8 mouse cellular contexts compared by ENCODE assay signal in the genomic region with DNA sequence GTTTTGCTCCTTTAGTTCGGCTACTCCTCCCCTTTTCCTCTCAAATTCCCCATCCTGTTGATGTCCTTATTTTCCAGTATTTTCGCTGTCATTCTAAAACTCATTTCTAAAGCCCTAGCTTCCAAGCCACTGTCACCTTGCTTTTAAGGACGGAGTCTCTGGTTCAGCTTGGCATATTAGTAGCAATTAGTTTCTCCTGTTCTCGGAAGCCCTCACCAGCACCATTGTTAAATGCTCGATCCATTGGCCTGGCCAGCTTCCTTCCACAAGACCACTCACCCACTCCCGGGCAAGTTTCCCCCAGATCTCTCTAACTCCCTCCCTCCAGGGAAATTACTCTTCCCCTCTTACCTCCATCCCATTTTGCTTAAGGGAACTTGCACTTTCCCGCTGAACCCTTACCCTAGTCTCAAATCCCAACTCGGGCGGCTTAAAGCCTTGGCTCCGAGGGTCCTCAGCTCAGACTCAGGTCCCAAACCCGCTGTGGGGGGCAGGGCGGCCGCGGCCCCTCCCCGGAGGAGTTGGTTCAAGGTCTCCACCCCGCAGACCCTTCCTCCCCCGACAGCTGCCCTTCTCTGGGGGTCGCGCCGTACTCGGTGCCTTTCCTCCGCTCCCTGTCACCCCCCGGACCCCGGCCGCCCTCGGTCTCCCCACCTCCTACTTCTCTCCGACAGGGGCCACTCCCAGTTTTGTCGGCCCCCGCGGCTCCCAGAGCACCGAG. TPM values are rescaled to one million over a fixed set of nuclear protein-coding genes. Genes with fewer than 3 reads are reported as not detected.
DNase-seq lines count a peak whose midpoint lies in the region; ATAC-seq and TF ChIP-seq lines count a peak whose summit lies in the region.

No protein-coding gene starts in this region.

- peak overlapping the region; percentile 80 for H3K9ac ChIP-seq in CH12.LX (ENCODE audit: insufficient read depth, low read depth)
- H3K9ac ChIP-seq in midbrain, embryonic 16.5 days (ENCODE audit: low read depth, low read length) = peak overlapping the region; percentile 84

- no peaks in the 10 kb centered on the region for H3K27me3 ChIP-seq in CH12.LX (replicated peaks)
- no peaks in the 10 kb centered on the region for H3K27me3 ChIP-seq in heart, embryonic 10.5 days (ENCODE audit: insufficient read depth, poor library complexity, severe bottlenecking)
- no peaks in the 10 kb centered on the region for H3K27me3 ChIP-seq in midbrain, embryonic 16.5 days (ENCODE audit: control insufficient read depth, insufficient read depth, low read depth, low read length)

- peaks cover 5% of the 10 kb centered on the region; the same call in 1 of the 2 replicates for H3K79me2 ChIP-seq in CH12.LX (replicated peaks; ENCODE audit: control insufficient read depth, extremely low read depth, insufficient read depth, poor library complexity, severe bottlenecking)

- no peak for TF ChIP-seq CTCF in CH12.LX (conservative IDR thresholded peaks at IDR 0.05 in 1 of 2, IDR thresholded peaks at IDR 0.05 in 1 of 2; ENCODE audit: low read depth in 2 of 2, low read length in 2 of 2)

- no peaks in the 10 kb centered on the region for H3K9me3 ChIP-seq in CH12.LX (replicated peaks; ENCODE audit: low read length)
- H3K9me3 ChIP-seq in heart, embryonic 10.5 days = no peaks in the 10 kb centered on the region
- H3K9me3 ChIP-seq in midbrain, embryonic 16.5 days (replicated peaks; ENCODE audit: control insufficient read depth, low read length, poor library complexity, severe bottlenecking) = no peaks in the 10 kb centered on the region

- no peak for TF ChIP-seq RAD21 in CH12.LX (IDR thresholded peaks at IDR 0.05; ENCODE audit: low read depth, low read length)

- TF ChIP-seq EP300 in CH12.LX (IDR thresholded peaks at IDR 0.05; ENCODE audit: low read length) = no peak

- dilution Hi-C loops in CH12.LX (cut with MboI; ENCODE audit: extremely low pct_ligation_motif_present, extremely low pct_unique_long_range_greater_than_20kb, low sequenced_read_pairs) = no loop called here

- H3K4me1 ChIP-seq in CH12.LX (ENCODE audit: control insufficient read depth in 1 of 2, insufficient read depth in 2 of 2) = peaks cover 4 to 19% of the 10 kb centered on the region in 2 experiments; a peak in 3 of 4 replicates
- H3K4me1 ChIP-seq in heart, embryonic 10.5 days = peaks cover 33% of the 10 kb centered on the region
- H3K4me1 ChIP-seq in midbrain, embryonic 16.5 days (ENCODE audit: control insufficient read depth, insufficient read depth, low read length) = peaks cover 12% of the 10 kb centered on the region

- 1% methylated on average over 31 of the region's 31 CpGs for WGBS in heart, embryonic 10.5 days
- under 1% methylated on average over 31 of the region's 31 CpGs for WGBS in midbrain, embryonic 16.5 days

- TF ChIP-seq POLR2A in CH12.LX (IDR thresholded peaks at IDR 0.05; ENCODE audit: low read depth, low read length) = no peak

- peaks cover 4 to 8% of the 10 kb centered on the region in 2 experiments for H3K36me3 ChIP-seq in CH12.LX (replicated peaks in 1 of 2; ENCODE audit: control insufficient read depth in 1 of 2, insufficient read depth in 1 of 2, low read length in 1 of 2)
- H3K36me3 ChIP-seq in heart, embryonic 10.5 days = peaks cover 4% of the 10 kb centered on the region; the same call in 1 of the 2 replicates
- no peaks in the 10 kb centered on the region for H3K36me3 ChIP-seq in midbrain, embryonic 16.5 days (ENCODE audit: control insufficient read depth, insufficient read depth, low read length)

- peak; percentile 48 for DNase-seq in cerebellum, adult 11 months
- no peak for DNase-seq in CH12.LX (ENCODE audit: extremely low read depth)
- DNase-seq in cerebellum, postnatal 36 days = peak; percentile 27 to 40
- DNase-seq in heart, embryonic 10.5 days (ENCODE audit: low spot score) = no peak
- DNase-seq in layer of hippocampus, postnatal 36 days = peak; percentile 12 to 13
- DNase-seq in T-cell, adult 2 months (ENCODE audit: low spot score) = no peak

- peak overlapping the region; percentile 80 for H3K4me2 ChIP-seq in CH12.LX (ENCODE audit: insufficient read depth, low read depth, poor library complexity, severe bottlenecking)
- peak overlapping the region; percentile 96 for H3K4me2 ChIP-seq in midbrain, embryonic 16.5 days (ENCODE audit: low read length)

- H3K4me3 ChIP-seq in CH12.LX (replicated peaks in 1 of 3; ENCODE audit: low read depth in 2 of 3, low read length in 2 of 3, poor library complexity in 1 of 3) = peak overlapping the region; percentile 62 to 94 (median 91)
- peak overlapping the region; percentile 99 for H3K4me3 ChIP-seq in heart, embryonic 10.5 days
- peak overlapping the region; percentile 97 for H3K4me3 ChIP-seq in midbrain, embryonic 16.5 days (ENCODE audit: low read depth, low read length)

- ATAC-seq in cerebellum, adult (ENCODE audit: insufficient number of reproducible peaks, low FRiP score, low TSS enrichment) = no peak
- no peak; the same call in 1 of the 2 replicates for ATAC-seq in midbrain, embryonic 16.5 days

- no peak overlapping the region for H3K27ac ChIP-seq in CH12.LX (ENCODE audit: insufficient read depth, low read depth)
- H3K27ac ChIP-seq in heart, embryonic 10.5 days = peak overlapping the region; percentile 97
- H3K27ac ChIP-seq in midbrain, embryonic 16.5 days (ENCODE audit: low read length) = peak overlapping the region; percentile 84

- in situ Hi-C loops in CH12.LX (cut with MboI; ENCODE audit: low pct_ligation_motif_present, low pct_unique_long_range_greater_than_20kb, low sequenced_read_pairs) = no loop called here

TF ChIP-seq in CH12.LX, 34 proteins besides CTCF, POLR2A, EP300 and RAD21:
- TF ChIP-seq ZC3H11A (IDR thresholded peaks at IDR 0.05; ENCODE audit: low read depth, low read length) = no peak
- no peak for TF ChIP-seq POLR2AphosphoS2 (IDR thresholded peaks at IDR 0.05; ENCODE audit: low read depth, low read length)
- TF ChIP-seq ZKSCAN1 (IDR thresholded peaks at IDR 0.05; ENCODE audit: borderline replicate concordance, low read depth, low read length) = no peak
- no peak for TF ChIP-seq PAX5 (IDR thresholded peaks at IDR 0.05; ENCODE audit: low read length)
- TF ChIP-seq BHLHE40 (IDR thresholded peaks at IDR 0.05; ENCODE audit: low read depth, low read length) = no peak
- no peak for TF ChIP-seq GABPA (IDR thresholded peaks at IDR 0.05; ENCODE audit: insufficient replicate concordance, low read depth, low read length)
- TF ChIP-seq MAX (IDR thresholded peaks at IDR 0.05; ENCODE audit: low read length) = no peak
- TF ChIP-seq IRF4 (IDR thresholded peaks at IDR 0.05; ENCODE audit: low read depth, low read length) = no peak
- TF ChIP-seq RCOR1 (conservative IDR thresholded peaks at IDR 0.05; ENCODE audit: low read depth, low read length) = no peak
- TF ChIP-seq SIN3A (IDR thresholded peaks at IDR 0.05; ENCODE audit: low read length) = no peak
- no peak for TF ChIP-seq MEF2A (IDR thresholded peaks at IDR 0.05; ENCODE audit: borderline replicate concordance, low read depth, low read length)
- no peak for TF ChIP-seq USF2 (conservative IDR thresholded peaks at IDR 0.05; ENCODE audit: low read depth, low read length)

RNA-seq across cellular contexts. Expression of gene Numb, which starts 0.9 kb away (rescaled TPM):
- total RNA-seq in CH12.LX (2012; rRNA removed) (5.7 and 6.2 TPM in 2 replicates), CH12.LX (2014; rRNA removed) (5.0 and 5.3 TPM in 2 replicates)
- 5.7 and 6.9 TPM in 2 replicates for polyA plus RNA-seq in CH12.LX (2012; ENCODE audit: insufficient read length, low read depth)
- 38.8 and 39.1 TPM in 2 replicates for polyA plus RNA-seq in heart, embryonic 10.5 days (2016; fragmentation: Nextera tagmentation; extraction: Ambion mirVana)
- 10 to 100 TPM; 34.5 to 42.3 TPM for total RNA-seq in layer of hippocampus, postnatal 36 days (2021)
- polyA plus RNA-seq in midbrain, embryonic 16.5 days (2015; fragmentation: Nextera tagmentation; extraction: Ambion mirVana) = 14.2 and 16.7 TPM in 2 replicates

RNA-seq across cellular contexts. Expression of gene Riox1, which starts 29.5 kb away (rescaled TPM):
- total RNA-seq in CH12.LX (2012; rRNA removed) = 31.9 and 41.5 TPM in 2 replicates
- 27.4 and 29.5 TPM in 2 replicates for total RNA-seq in CH12.LX (2014; rRNA removed)
- 33.5 and 34.3 TPM in 2 replicates for polyA plus RNA-seq in CH12.LX (2012; ENCODE audit: insufficient read length, low read depth)
- 12.3 and 19.4 TPM in 2 replicates for polyA plus RNA-seq in heart, embryonic 10.5 days (2016; fragmentation: Nextera tagmentation; extraction: Ambion mirVana)
- 10 to 100 TPM; 14.4 to 15.3 TPM for total RNA-seq in layer of hippocampus, postnatal 36 days (2021)
- polyA plus RNA-seq in midbrain, embryonic 16.5 days (2015; fragmentation: Nextera tagmentation; extraction: Ambion mirVana) = 8.7 and 9.2 TPM in 2 replicates

Comparison
In these comparisons a context has a peak if more than half of its experiments do, and no peak if none do; other contexts are left out.
1. DNase-seq: peak in cerebellum, adult 11 months (single experiment), cerebellum, postnatal 36 days (2 of 2) and layer of hippocampus, postnatal 36 days (2 of 2); none in CH12.LX (single experiment), heart, embryonic 10.5 days (single experiment) and T-cell, adult 2 months (single experiment).
2. Peak in every context shown above with its lines, with median percentiles within 50 percentile points of each other: H3K4me3 ChIP-seq.